Mouse (Mus musculus) embryonic fibroblast, embryonic 13.5 days (primary cell): ENCODE measurements at regions not wholly inside any gene's neighbourhood (a gene's known extent, or its start where the extent isn't known, plus 50 kb on each side); places are given as distances from the start of the nearest gene placed in this dataset.

Source experiments
- CTCF ChIP-seq: IDR thresholded peaks from 2 replicates; pipeline ENCODE4 v1.5.1; 2011; ENCODE audit warnings: mild to moderate bottlenecking, control low read depth, low read length, moderate library complexity, borderline replicate concordance; ENCODE audit not compliant: insufficient read depth
- POLR2A ChIP-seq: IDR thresholded peaks from 2 replicates; pipeline ENCODE4 v1.6.1; 2011; ENCODE audit warnings: low read depth, mild to moderate bottlenecking, control low read depth, low read length, moderate library complexity

DNA sequence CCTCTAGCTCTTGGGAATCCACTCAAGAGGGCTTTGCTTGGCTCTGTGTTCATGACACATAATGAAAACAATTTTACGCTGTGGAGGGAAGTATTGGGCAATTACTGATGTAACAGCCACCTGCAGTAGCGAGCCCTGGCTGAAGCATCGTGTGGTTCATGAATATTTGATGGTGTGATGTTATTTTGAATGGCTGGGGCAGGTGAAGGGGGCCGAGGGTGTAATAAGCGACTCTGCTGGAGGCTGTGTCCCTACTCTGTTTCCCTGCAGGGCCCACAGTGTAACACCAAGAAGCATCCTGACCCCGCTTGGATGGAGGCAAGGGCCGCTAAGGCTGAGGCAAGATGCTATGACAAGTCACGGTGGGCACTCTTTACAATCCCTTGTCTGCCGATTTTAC is 184.6 kb upstream of the Sp8 start:
- TF ChIP-seq CTCF (no peak), POLR2A (no peak)
